Mouse (Mus musculus): ENCODE data around the gene Atp1a4. TPM values are rescaled to one million over a fixed set of nuclear protein-coding genes. Genes with fewer than 3 reads are reported as not detected.
A peak's percentile ranks its signal among the peaks of the same experiment; 100 is the strongest.

Atp1a4 gene
- total and polyA plus RNA-seq, 2 experiments from 2014 or later, result not detected

DNA sequence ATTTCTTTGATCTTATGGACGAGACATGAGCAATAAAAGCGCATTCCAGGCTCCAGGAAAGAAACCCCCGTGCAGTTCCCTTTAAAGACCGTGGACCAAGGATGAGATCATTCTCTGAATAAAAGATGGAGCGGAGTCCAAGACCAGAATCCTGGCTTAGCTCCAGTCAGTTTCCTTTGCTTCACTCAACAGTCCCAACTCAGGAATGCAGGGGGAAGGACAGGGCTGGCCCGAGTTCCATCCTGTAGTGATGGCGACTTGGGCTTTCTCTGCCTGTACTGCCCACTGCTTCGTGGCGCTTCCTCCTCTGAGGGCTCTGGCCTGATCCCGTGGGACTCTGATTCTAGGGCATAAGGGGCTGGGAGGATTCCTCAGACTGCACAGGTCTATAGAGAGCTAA, 37.8 kb downstream of the Atp1a4 start:
- Histone ChIP-seq H3K9me3 (ENCODE audit: low read length) (no peaks in the 10 kb centered on the region), H3K36me3 (ENCODE audit: insufficient read depth) (no peaks in the 10 kb centered on the region), H3K4me3 (ENCODE audit: low read depth, low read length) (no peak overlapping the region), H3K27me3 (ENCODE audit: insufficient read depth, low read length) (no peaks in the 10 kb centered on the region), H3K9ac (no peak overlapping the region), H3K4me2 (ENCODE audit: low read depth) (no peak overlapping the region), H3K27ac (ENCODE audit: low read depth, low read length) (peak overlapping the region; percentile 30), H3K4me1 (ENCODE audit: insufficient read depth) (no peaks in the 10 kb centered on the region)
- no peak for TF ChIP-seq CTCF (IDR thresholded peaks at IDR 0.05; ENCODE audit: low read depth)
- whole genome bisulfite sequencing, result 14% methylated on average over 10 of the region's 10 CpGs
- peak; percentile 53 for ATAC-seq
- DNase-seq, result peak; percentile 70

DNA sequence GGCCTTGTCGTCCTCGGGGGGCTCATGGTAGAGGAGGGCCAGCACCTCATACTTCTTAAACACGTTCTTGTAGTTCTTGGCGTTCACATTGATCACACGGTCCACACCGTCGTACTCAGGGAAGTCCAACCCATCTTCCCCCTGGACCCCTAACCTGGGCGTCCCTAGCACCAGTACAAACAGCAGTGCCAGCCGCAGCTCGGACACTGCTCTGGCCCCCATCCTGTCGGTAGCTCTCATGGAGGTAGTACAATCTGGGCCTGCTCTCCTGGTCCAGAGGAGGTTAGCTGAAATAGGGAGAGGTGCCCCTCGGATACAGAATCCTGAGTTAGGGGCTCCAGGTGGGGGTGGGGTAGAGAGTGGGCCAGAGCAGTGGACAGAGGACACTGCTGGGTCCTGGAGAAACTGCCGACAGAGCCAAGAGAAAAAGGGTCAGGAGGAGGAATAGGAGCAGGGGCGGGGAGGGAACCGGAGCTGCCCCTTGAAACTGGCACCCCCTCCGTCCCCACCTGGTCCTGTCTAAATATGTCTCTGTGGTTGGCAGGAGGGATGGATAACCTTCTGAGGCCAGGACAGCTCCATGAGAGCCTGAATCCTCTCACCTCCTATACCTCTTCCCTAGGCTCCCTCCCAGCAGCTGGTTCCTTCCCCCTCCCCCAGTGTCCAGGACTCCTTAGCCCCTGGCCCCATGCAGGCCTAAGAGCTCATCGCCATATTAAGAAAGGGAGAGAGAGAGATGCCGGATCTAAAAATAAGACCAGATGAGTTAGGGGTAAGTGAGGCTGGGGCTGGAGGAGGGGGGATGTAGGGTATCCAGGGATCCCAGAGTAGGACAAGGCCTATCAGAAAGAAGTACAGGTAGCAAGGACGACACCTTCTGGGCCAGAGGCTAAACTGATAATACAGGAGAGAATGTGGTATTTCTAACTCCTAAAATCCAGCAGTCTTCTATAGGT, 38.5 kb downstream of the Atp1a4 start, which contains the start of gene Casq1:
Casq1 (minus strand) TSS at position 418 of the 956 bp plus-strand sequence.
- no peak for TF ChIP-seq CTCF (IDR thresholded peaks at IDR 0.05; ENCODE audit: low read depth)
- H3K9ac ChIP-seq, result no peak within 1 kb of the TSS
- DNase-seq, result no peak
- H3K4me1 ChIP-seq (ENCODE audit: insufficient read depth), result no peaks in the 10 kb centered on the region
- 69% methylated on average over 19 of the region's 19 CpGs for WGBS
- H3K9me3 ChIP-seq (ENCODE audit: low read length), result no peaks in the 10 kb centered on the region
- H3K4me3 ChIP-seq (ENCODE audit: low read depth, low read length), result no peak within 1 kb of the TSS
- H3K36me3 ChIP-seq (ENCODE audit: insufficient read depth), result no peaks in the 10 kb centered on the region
- peak within 1 kb of the TSS; percentile 30 for H3K27ac ChIP-seq (ENCODE audit: low read depth, low read length)
- H3K4me2 ChIP-seq (ENCODE audit: low read depth), result no peak within 1 kb of the TSS
- no peaks in the 10 kb centered on the region for H3K27me3 ChIP-seq (ENCODE audit: insufficient read depth, low read length)
- ATAC-seq, result no peak

DNA sequence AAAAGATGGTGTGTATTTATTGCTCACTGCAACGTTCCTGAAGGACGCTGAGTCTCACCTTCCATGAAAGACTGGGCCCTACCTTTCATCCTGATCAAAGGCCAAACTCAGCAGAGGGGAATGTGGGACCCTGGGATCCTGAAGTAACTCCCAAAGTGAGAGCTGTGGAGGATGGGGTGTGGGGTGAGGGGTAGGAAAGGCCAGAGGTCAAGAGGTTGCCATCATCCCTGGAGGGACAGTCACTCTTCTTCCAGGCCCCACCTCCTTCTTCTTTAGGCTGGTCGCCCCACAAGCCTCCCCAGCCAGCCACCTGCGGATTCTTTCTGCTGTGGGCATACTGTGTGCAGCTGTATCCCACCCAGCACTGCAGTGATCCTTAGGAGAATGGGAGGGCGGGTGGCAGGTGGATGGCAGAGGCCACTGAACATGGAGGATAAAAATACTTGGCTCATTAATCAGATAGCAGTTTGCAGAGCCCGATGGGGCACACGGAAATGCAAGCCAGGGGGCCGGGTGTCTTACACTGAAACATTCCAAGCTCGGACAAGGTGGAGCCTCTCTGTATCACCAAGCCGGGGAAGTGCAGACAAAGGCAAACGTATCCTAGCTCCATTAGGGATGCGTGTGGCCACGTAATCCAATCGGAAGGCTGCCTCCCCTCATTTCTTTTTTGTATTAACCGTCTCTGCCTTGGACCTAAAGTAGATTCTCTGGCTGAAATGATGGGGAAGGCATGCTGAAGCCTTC, 39.9 kb downstream of the Atp1a4 start:
- DNase-seq, result no peak
- H3K36me3 ChIP-seq (ENCODE audit: insufficient read depth), result no peaks in the 10 kb centered on the region
- no peak for TF ChIP-seq CTCF (IDR thresholded peaks at IDR 0.05; ENCODE audit: low read depth)
- H3K27ac ChIP-seq (ENCODE audit: low read depth, low read length), result no peak overlapping the region
- no peaks in the 10 kb centered on the region for H3K27me3 ChIP-seq (ENCODE audit: insufficient read depth, low read length)
- 38% methylated on average over 15 of the region's 15 CpGs for WGBS
- no peak overlapping the region for H3K4me3 ChIP-seq (ENCODE audit: low read depth, low read length)
- H3K4me2 ChIP-seq (ENCODE audit: low read depth), result no peak overlapping the region
- no peak overlapping the region for H3K9ac ChIP-seq
- no peaks in the 10 kb centered on the region for H3K4me1 ChIP-seq (ENCODE audit: insufficient read depth)
- no peak for ATAC-seq
- no peaks in the 10 kb centered on the region for H3K9me3 ChIP-seq (ENCODE audit: low read length)

DNA sequence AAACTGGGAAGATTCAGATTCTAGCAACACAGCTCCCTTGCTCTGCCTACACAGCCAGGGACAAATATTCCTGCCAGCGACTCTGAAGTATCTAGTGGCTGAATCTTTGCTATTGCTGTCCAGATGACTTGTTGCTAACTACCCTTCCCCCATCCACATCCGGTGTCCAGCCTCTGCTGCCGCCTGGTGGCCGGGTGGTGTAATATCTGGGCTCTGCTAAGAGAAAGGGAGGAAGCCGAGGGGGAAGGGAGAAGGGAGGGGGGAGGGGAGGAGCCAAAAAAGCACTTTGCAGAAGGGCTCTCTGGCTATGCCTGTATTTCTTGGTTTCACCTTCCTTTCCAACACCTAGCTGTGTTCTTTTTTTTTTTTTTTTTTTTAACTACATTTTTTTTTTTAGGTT, 41.1 kb downstream of the Atp1a4 start:
- Histone ChIP-seq H3K36me3 (ENCODE audit: insufficient read depth) (no peaks in the 10 kb centered on the region), H3K4me2 (ENCODE audit: low read depth) (peak overlapping the region; percentile 33), H3K9me3 (ENCODE audit: low read length) (no peaks in the 10 kb centered on the region), H3K27me3 (ENCODE audit: insufficient read depth, low read length) (no peaks in the 10 kb centered on the region), H3K4me3 (ENCODE audit: low read depth, low read length) (no peak overlapping the region), H3K4me1 (ENCODE audit: insufficient read depth) (no peaks in the 10 kb centered on the region), H3K9ac (no peak overlapping the region), H3K27ac (ENCODE audit: low read depth, low read length) (peak overlapping the region; percentile 70)
- TF ChIP-seq CTCF (IDR thresholded peaks at IDR 0.05; ENCODE audit: low read depth), result peak; percentile 95
- WGBS, result 0% methylated on average over 5 of the region's 5 CpGs
- ATAC-seq (peak; percentile 75), DNase-seq (peak; percentile 92)

DNA sequence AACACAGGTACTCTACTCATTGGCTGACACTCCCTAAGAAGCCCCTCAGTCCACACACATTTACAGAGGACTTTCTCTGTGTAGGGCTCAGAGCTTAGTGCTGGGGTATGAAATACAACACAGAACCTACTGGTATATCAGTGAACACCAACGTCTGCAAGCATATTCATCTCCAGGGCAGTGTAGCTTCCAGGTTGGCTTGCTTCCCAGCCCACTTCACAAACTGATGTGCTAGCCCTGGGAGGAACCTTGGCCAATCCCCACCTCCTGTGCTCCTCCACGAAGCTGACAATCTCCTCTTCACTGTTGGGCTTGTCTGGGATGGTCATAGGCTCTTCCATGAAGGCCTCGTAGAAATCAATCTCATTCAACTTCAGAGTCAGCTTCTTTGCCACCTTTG, 43.5 kb downstream of the Atp1a4 start:
- Histone ChIP-seq H3K36me3 (ENCODE audit: insufficient read depth) (no peaks in the 10 kb centered on the region), H3K9ac (no peak overlapping the region), H3K4me1 (ENCODE audit: insufficient read depth) (no peaks in the 10 kb centered on the region), H3K9me3 (ENCODE audit: low read length) (no peaks in the 10 kb centered on the region), H3K4me2 (ENCODE audit: low read depth) (no peak overlapping the region), H3K27ac (ENCODE audit: low read depth, low read length) (no peak overlapping the region), H3K27me3 (ENCODE audit: insufficient read depth, low read length) (no peaks in the 10 kb centered on the region), H3K4me3 (ENCODE audit: low read depth, low read length) (no peak overlapping the region)
- WGBS, result 44% methylated on average over 3 of the region's 3 CpGs
- DNase-seq (no peak), ATAC-seq (no peak)
- TF ChIP-seq CTCF (IDR thresholded peaks at IDR 0.05; ENCODE audit: low read depth), result no peak

DNA sequence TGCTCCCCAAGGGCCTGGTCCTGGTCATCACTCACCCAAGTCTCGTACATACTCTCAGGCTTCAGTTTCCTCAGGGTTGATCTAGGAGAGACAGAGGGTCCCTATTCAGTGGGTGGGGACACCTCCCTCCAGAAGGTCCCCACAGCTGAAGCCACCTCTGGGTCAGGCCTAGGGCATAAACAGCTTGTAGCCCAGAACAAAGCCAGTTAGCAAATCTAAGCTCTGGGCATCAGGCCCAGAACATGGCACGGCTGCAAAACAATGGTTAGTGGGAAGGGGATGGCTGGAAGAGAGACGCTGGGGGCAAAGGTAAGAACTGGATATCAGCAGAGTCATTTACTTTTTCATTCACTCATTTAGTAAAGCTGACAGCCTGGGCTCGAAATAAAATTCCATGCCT, 44.4 kb downstream of the Atp1a4 start:
- DNase-seq (no peak), ATAC-seq (peak; percentile 6; the same call in 1 of the 2 replicates)
- Histone ChIP-seq H3K36me3 (ENCODE audit: insufficient read depth) (no peaks in the 10 kb centered on the region), H3K4me3 (ENCODE audit: low read depth, low read length) (no peak overlapping the region), H3K9ac (no peak overlapping the region), H3K27ac (ENCODE audit: low read depth, low read length) (no peak overlapping the region), H3K4me2 (ENCODE audit: low read depth) (no peak overlapping the region), H3K4me1 (ENCODE audit: insufficient read depth) (no peaks in the 10 kb centered on the region), H3K27me3 (ENCODE audit: insufficient read depth, low read length) (no peaks in the 10 kb centered on the region), H3K9me3 (ENCODE audit: low read length) (no peaks in the 10 kb centered on the region)
- no peak for TF ChIP-seq CTCF (IDR thresholded peaks at IDR 0.05; ENCODE audit: low read depth)
- WGBS, result 28% methylated on average over 4 of the region's 4 CpGs

DNA sequence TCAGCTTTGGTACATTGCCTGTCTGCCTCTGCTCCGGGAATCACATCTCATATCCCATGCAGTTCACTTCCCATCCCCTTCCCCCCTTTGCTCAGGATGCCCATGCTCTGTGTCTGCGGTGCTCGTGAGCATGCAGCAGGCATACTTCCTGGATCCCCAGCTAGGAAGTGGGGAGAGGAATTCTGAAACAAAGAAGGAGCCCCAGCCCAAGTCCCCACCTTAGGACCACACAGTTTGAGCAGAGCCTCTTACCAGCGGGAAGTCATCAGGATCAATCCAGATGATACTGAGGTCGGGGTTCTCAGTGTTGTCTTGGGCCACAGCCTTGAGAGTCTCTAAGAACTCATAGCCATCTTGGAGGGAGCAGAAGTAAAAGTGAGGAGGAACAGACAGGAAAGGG, 45.4 kb downstream of the Atp1a4 start:
- TF ChIP-seq CTCF (IDR thresholded peaks at IDR 0.05; ENCODE audit: low read depth), result no peak
- ATAC-seq, result no peak
- Histone ChIP-seq H3K27ac (ENCODE audit: low read depth, low read length) (no peak overlapping the region), H3K4me2 (ENCODE audit: low read depth) (no peak overlapping the region), H3K4me3 (ENCODE audit: low read depth, low read length) (no peak overlapping the region), H3K4me1 (ENCODE audit: insufficient read depth) (no peaks in the 10 kb centered on the region), H3K9ac (no peak overlapping the region), H3K9me3 (ENCODE audit: low read length) (no peaks in the 10 kb centered on the region), H3K36me3 (ENCODE audit: insufficient read depth) (no peaks in the 10 kb centered on the region), H3K27me3 (ENCODE audit: insufficient read depth, low read length) (no peaks in the 10 kb centered on the region)
- 60% methylated on average over 5 of the region's 5 CpGs for WGBS
- no peak for DNase-seq
